Mouse (Mus musculus) E14TG2a.4 (cell line): ENCODE measurements around the gene Arid3a.

Experiments used
- CTCF ChIP-seq: conservative IDR thresholded peaks from 2 replicates; pipeline ENCODE4 v1.5.1; 2014; ENCODE audit warnings: low read length
- NANOG ChIP-seq: IDR thresholded peaks from 2 replicates; pipeline ENCODE4 v1.6.1; 2014; ENCODE audit warnings: borderline replicate concordance, low read length, mixed read lengths

GRCm38 (mm10) chr10:79927324-79928029, 634 bp downstream of the Arid3a start:
- TF ChIP-seq CTCF (no peak), NANOG (no peak)
